Mouse (Mus musculus) ovary, postnatal 10 days (tissue): Measurements from ENCODE around the gene Coch.
"Not testable (repeated sequence)": the region's sequence is repeated elsewhere in the genome, so short reads cannot be mapped to it uniquely, and the experiment has no call there.

Experiments
- DNase-seq: peaks from one replicate; pipeline ENCODE4 v3.0.0; 2022; ENCODE audit warnings: low spot score

Coch gene

GRCm38 (mm10) chr12:51593229-51594029 lies at the start of gene Coch:
Coch (plus strand) TSS chr12:51593341.
- DNase-seq = no peak

- no peak for DNase-seq
Observed at GRCm38 (mm10) chr12:51543402-51543960, 49.7 kb upstream of the Coch start.

GRCm38 (mm10) chr12:51555041-51555440 lies 38.1 kb upstream of the Coch start:
- DNase-seq = no peak

GRCm38 (mm10) chr12:51561416-51561815 lies 31.7 kb upstream of the Coch start:
- DNase-seq = no peak

- DNase-seq = no peak
Observed at GRCm38 (mm10) chr12:51567225-51567624, 25.9 kb upstream of the Coch start.

GRCm38 (mm10) chr12:51569472-51569871 lies 23.7 kb upstream of the Coch start:
- no peak for DNase-seq

GRCm38 (mm10) chr12:51569944-51570343 lies 23.2 kb upstream of the Coch start:
- DNase-seq = no peak

GRCm38 (mm10) chr12:51572651-51573050 lies 20.5 kb upstream of the Coch start:
- DNase-seq = no peak

GRCm38 (mm10) chr12:51577816-51578215 lies 15.3 kb upstream of the Coch start:
- DNase-seq = not testable (repeated sequence)

- no peak for DNase-seq
Observed at GRCm38 (mm10) chr12:51589263-51589662, 3.9 kb upstream of the Coch start.

- DNase-seq = no peak
Observed at GRCm38 (mm10) chr12:51591921-51592320, 1.2 kb upstream of the Coch start.

- no peak for DNase-seq
Observed at GRCm38 (mm10) chr12:51592888-51593228, 283 bp upstream of the Coch start.

GRCm38 (mm10) chr12:51594030-51594470 lies 909 bp downstream of the Coch start:
- DNase-seq = no peak

GRCm38 (mm10) chr12:51603306-51603705 lies 10.2 kb downstream of the Coch start:
- no peak for DNase-seq

- no peak for DNase-seq
Observed at GRCm38 (mm10) chr12:51606138-51606537, 13.0 kb downstream of the Coch start.

GRCm38 (mm10) chr12:51612361-51612760 lies 19.2 kb downstream of the Coch start:
- no peak for DNase-seq

GRCm38 (mm10) chr12:51620572-51620971 lies 27.4 kb downstream of the Coch start:
- DNase-seq = no peak

- no peak for DNase-seq
Observed at GRCm38 (mm10) chr12:51621161-51621560, 28.0 kb downstream of the Coch start.

- DNase-seq = no peak
Observed at GRCm38 (mm10) chr12:51622670-51623365, 29.7 kb downstream of the Coch start.

GRCm38 (mm10) chr12:51623366-51623694 lies 30.2 kb downstream of the Coch start:
- DNase-seq = no peak

GRCm38 (mm10) chr12:51633481-51633880 lies 40.3 kb downstream of the Coch start:
- no peak for DNase-seq

GRCm38 (mm10) chr12:51636260-51636659 lies 43.1 kb downstream of the Coch start:
- no peak for DNase-seq
